Mouse (Mus musculus) liver, postnatal 0 days (tissue): ENCODE data around the gene Mybpc1.

Experiments used
- CTCF ChIP-seq: sonication (generic); IDR thresholded peaks from 2 replicates; pipeline ENCODE4 v1.5.1; 2016; ENCODE audit warnings: antibody characterized with exemption, low read depth
- EP300 ChIP-seq: IDR thresholded peaks from 2 replicates; pipeline ENCODE4 v1.6.1; 2016; ENCODE audit warnings: antibody characterized with exemption, low read depth, mild to moderate bottlenecking

DNA sequence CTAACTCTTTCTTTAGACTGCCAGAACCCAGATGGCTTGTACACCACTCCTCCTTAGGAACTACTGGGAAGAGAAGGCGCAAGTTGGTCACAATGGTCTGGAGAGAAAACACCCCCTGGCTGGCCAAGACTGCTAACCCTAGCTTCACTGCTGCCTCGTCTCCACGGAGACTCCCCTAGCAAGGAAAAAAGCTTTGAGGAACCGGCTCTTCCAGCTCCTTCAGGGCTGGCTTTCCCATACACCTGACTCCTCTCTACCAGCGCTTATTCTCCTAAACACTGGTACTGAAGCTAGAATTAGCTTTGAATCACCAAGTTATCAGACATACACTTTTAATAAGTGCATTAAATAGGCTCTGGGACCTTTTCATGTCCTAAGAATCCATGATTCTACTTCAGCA is 105.0 kb downstream of the Mybpc1 start:
- TF ChIP-seq EP300, result no peak
- TF ChIP-seq CTCF, result no peak
